Mouse (Mus musculus): ENCODE results near the gene Samd4b. TPM values are rescaled to one million over a fixed set of nuclear protein-coding genes. Genes with fewer than 3 reads are reported as not detected.

The Samd4b gene
- total and polyA plus RNA-seq, 3 experiments = 6.4 to 45.9 TPM; not detected in 1

- Histone ChIP-seq H3K36me3 (ENCODE audit: control insufficient read depth in 1 of 2, insufficient read depth in 2 of 2, low read length in 2 of 2) (peaks cover 0 to 4% of the 10 kb centered on the region in 2 experiments; a peak in 2 of 4 replicates), H3K4me3 (ENCODE audit: control insufficient read depth in 1 of 2, insufficient read depth in 1 of 2, low read depth in 2 of 2, low read length in 2 of 2) (no peak overlapping the region), H3K27me3 (ENCODE audit: control insufficient read depth in 1 of 2, insufficient read depth in 2 of 2, low read length in 2 of 2) (no peaks in the 10 kb centered on the region), H3K9ac (ENCODE audit: control insufficient read depth, low read depth, low read length, poor library complexity, severe bottlenecking) (no peak overlapping the region), H3K79me2 (ENCODE audit: control insufficient read depth, insufficient read depth, low read length, poor library complexity) (no peaks in the 10 kb centered on the region), H3K4me1 (ENCODE audit: control insufficient read depth in 1 of 2, insufficient read depth in 2 of 2, low read length in 2 of 2) (peaks cover 4% of the 10 kb centered on the region in 2 experiments; a peak in 3 of 4 replicates), H3K9me3 (replicated peaks; ENCODE audit: insufficient read depth, low read length) (no peaks in the 10 kb centered on the region), H3K27ac (ENCODE audit: control insufficient read depth, low read depth, low read length) (no peak overlapping the region)
- no peak for TF ChIP-seq MYC (IDR thresholded peaks at IDR 0.05; ENCODE audit: low read depth, low read length)
- TF ChIP-seq GATA1 (IDR thresholded peaks at IDR 0.05; ENCODE audit: low read depth, low read length) = no peak
- TF ChIP-seq NRF1 (IDR thresholded peaks at IDR 0.05; ENCODE audit: insufficient read depth, low read depth, low read length, poor library complexity, severe bottlenecking) = no peak
- no peak for TF ChIP-seq MYB (IDR thresholded peaks at IDR 0.05; ENCODE audit: low read depth, low read length)
- no peak for TF ChIP-seq MXI1 (IDR thresholded peaks at IDR 0.05; ENCODE audit: low read depth, low read length)
- no peak for TF ChIP-seq BHLHE40 (IDR thresholded peaks at IDR 0.05; ENCODE audit: borderline replicate concordance, low read depth, low read length)
- no peak for DNase-seq (ENCODE audit: low read depth, low spot score)
Observed at GRCm38 (mm10) chr7:28447865-28448820, 149.8 kb downstream of the Samd4b start.

- Histone ChIP-seq H3K27ac (ENCODE audit: control insufficient read depth, low read depth, low read length) (no peak overlapping the region), H3K27me3 (ENCODE audit: control insufficient read depth in 1 of 2, insufficient read depth in 2 of 2, low read length in 2 of 2) (no peaks in the 10 kb centered on the region), H3K4me3 (ENCODE audit: control insufficient read depth in 1 of 2, insufficient read depth in 1 of 2, low read depth in 2 of 2, low read length in 2 of 2) (no peak overlapping the region), H3K4me1 (ENCODE audit: control insufficient read depth in 1 of 2, insufficient read depth in 2 of 2, low read length in 2 of 2) (peaks cover 6 to 7% of the 10 kb centered on the region in 2 experiments; a peak in 3 of 4 replicates), H3K9ac (ENCODE audit: control insufficient read depth, low read depth, low read length, poor library complexity, severe bottlenecking) (no peak overlapping the region), H3K9me3 (replicated peaks; ENCODE audit: insufficient read depth, low read length) (no peaks in the 10 kb centered on the region), H3K36me3 (ENCODE audit: control insufficient read depth in 1 of 2, insufficient read depth in 2 of 2, low read length in 2 of 2) (peaks cover 0 to 11% of the 10 kb centered on the region in 2 experiments; a peak in 2 of 4 replicates), H3K79me2 (ENCODE audit: control insufficient read depth, insufficient read depth, low read length, poor library complexity) (no peaks in the 10 kb centered on the region)
- TF ChIP-seq RCOR1 (IDR thresholded peaks at IDR 0.05; ENCODE audit: low read depth, low read length) (no peak), MAX (IDR thresholded peaks at IDR 0.05; ENCODE audit: low read length) (no peak), MAFK (IDR thresholded peaks at IDR 0.05; ENCODE audit: borderline replicate concordance, low read depth, low read length) (no peak)
- no peak for DNase-seq (ENCODE audit: low read depth, low spot score)
Observed at GRCm38 (mm10) chr7:28447101-28447830, 150.7 kb downstream of the Samd4b start.

- Histone ChIP-seq H3K27me3 (ENCODE audit: control insufficient read depth in 1 of 2, insufficient read depth in 2 of 2, low read length in 2 of 2) (no peaks in the 10 kb centered on the region), H3K27ac (ENCODE audit: control insufficient read depth, low read depth, low read length) (no peak overlapping the region), H3K9ac (ENCODE audit: control insufficient read depth, low read depth, low read length, poor library complexity, severe bottlenecking) (no peak overlapping the region), H3K9me3 (replicated peaks; ENCODE audit: insufficient read depth, low read length) (no peaks in the 10 kb centered on the region), H3K79me2 (ENCODE audit: control insufficient read depth, insufficient read depth, low read length, poor library complexity) (no peaks in the 10 kb centered on the region), H3K36me3 (ENCODE audit: control insufficient read depth in 1 of 2, insufficient read depth in 2 of 2, low read length in 2 of 2) (peaks cover 0 to 16% of the 10 kb centered on the region in 2 experiments; a peak in 2 of 4 replicates), H3K4me1 (ENCODE audit: control insufficient read depth in 1 of 2, insufficient read depth in 2 of 2, low read length in 2 of 2) (peaks cover 11 to 14% of the 10 kb centered on the region in 2 experiments), H3K4me3 (ENCODE audit: control insufficient read depth in 1 of 2, insufficient read depth in 1 of 2, low read depth in 2 of 2, low read length in 2 of 2) (no peak overlapping the region)
- DNase-seq (ENCODE audit: low read depth, low spot score) = peak; percentile 74
- peak; percentile 67 to 95 (median 82) for TF ChIP-seq CTCF (IDR thresholded peaks at IDR 0.05 in 2 of 3, conservative IDR thresholded peaks at IDR 0.05 in 1 of 3; ENCODE audit: control insufficient read depth in 1 of 3, insufficient read depth in 1 of 3, low read depth in 2 of 3, low read length in 3 of 3, poor library complexity in 1 of 3, severe bottlenecking in 1 of 3)
- TF ChIP-seq ZNF384 (IDR thresholded peaks at IDR 0.05; ENCODE audit: low read depth, low read length) = no peak
- TF ChIP-seq MYC (IDR thresholded peaks at IDR 0.05; ENCODE audit: low read depth, low read length) = no peak
- no peak for TF ChIP-seq BHLHE40 (IDR thresholded peaks at IDR 0.05; ENCODE audit: borderline replicate concordance, low read depth, low read length)
- no peak for TF ChIP-seq UBTF (IDR thresholded peaks at IDR 0.05; ENCODE audit: borderline replicate concordance, insufficient read depth, low read depth, low read length)
- no peak for TF ChIP-seq ETS1 (IDR thresholded peaks at IDR 0.05; ENCODE audit: low read depth, low read length)
- no peak for TF ChIP-seq MAX (IDR thresholded peaks at IDR 0.05; ENCODE audit: low read length)
- no peak for TF ChIP-seq MEF2A (IDR thresholded peaks at IDR 0.05; ENCODE audit: extremely low read depth, insufficient replicate concordance, low read depth, low read length, poor library complexity, severe bottlenecking)
- TF ChIP-seq USF2 (IDR thresholded peaks at IDR 0.05; ENCODE audit: borderline replicate concordance in 1 of 2, insufficient read depth in 1 of 2, low read depth in 1 of 2, low read length in 2 of 2) = no peak
- no peak for TF ChIP-seq NELFE (IDR thresholded peaks at IDR 0.05; ENCODE audit: low read depth, low read length)
- peak; percentile 78 for TF ChIP-seq RAD21 (IDR thresholded peaks at IDR 0.05; ENCODE audit: low read depth, low read length)
- no peak for TF ChIP-seq CHD1 (IDR thresholded peaks at IDR 0.05; ENCODE audit: low read depth, low read length)
- TF ChIP-seq HCFC1 (IDR thresholded peaks at IDR 0.05; ENCODE audit: low read depth, low read length) = no peak
- no peak for TF ChIP-seq JUND (IDR thresholded peaks at IDR 0.05; ENCODE audit: low read depth, low read length)
- TF ChIP-seq CHD2 (IDR thresholded peaks at IDR 0.05; ENCODE audit: low read length) = no peak
Observed at GRCm38 (mm10) chr7:28446446-28446845, 151.5 kb downstream of the Samd4b start.

All from MEL (cell line).